Mouse (Mus musculus) C2C12 (cell line): ENCODE measurements at regions not wholly inside any gene's neighbourhood (a gene's known extent, or its start where the extent isn't known, plus 50 kb on each side); places are given as distances from the start of the nearest gene placed in this dataset.

ENCODE experiments used
- H3K27me3 ChIP-seq: one replicate; pipeline ENCODE4 v1.6.1; 2011; ENCODE audit not compliant: control insufficient read depth, insufficient read depth, insufficient read length
- H3K36me3 ChIP-seq: one replicate; pipeline ENCODE4 v1.6.1; 2011; ENCODE audit not compliant: control insufficient read depth, insufficient read depth
- H3K4me3 ChIP-seq: one replicate; pipeline ENCODE4 v1.5.1; 2011; ENCODE audit warnings: mild to moderate bottlenecking, control low read depth; ENCODE audit not compliant: poor library complexity, insufficient read depth, severe bottlenecking
- H3K79me2 ChIP-seq: one replicate; pipeline ENCODE4 v1.6.1; 2011; ENCODE audit not compliant: control insufficient read depth, insufficient read depth
- H3K79me3 ChIP-seq: one replicate; pipeline ENCODE4 v1.6.1; 2011; ENCODE audit warnings: low read depth, control low read depth
- H3ac ChIP-seq: one replicate; pipeline ENCODE3; 2011; ENCODE audit warnings: low read depth; ENCODE audit not compliant: control insufficient read depth, insufficient read length
- CEBPB ChIP-seq: IDR thresholded peaks from one replicate; pipeline ENCODE4 v1.6.1; 2011; ENCODE audit warnings: low read depth, mild to moderate bottlenecking, control low read depth, moderate library complexity
- CTCF ChIP-seq: IDR thresholded peaks from one replicate; pipeline ENCODE4 v1.5.1; 2011; ENCODE audit not compliant: control insufficient read depth, insufficient read depth, insufficient read length
- FOSL1 ChIP-seq: IDR thresholded peaks from one replicate; pipeline ENCODE4 v1.8.0; 2011; ENCODE audit warnings: mild to moderate bottlenecking, low read length; ENCODE audit not compliant: poor library complexity, insufficient read depth, severe bottlenecking
- MAX ChIP-seq: IDR thresholded peaks from one replicate; pipeline ENCODE4 v1.6.1; 2011; ENCODE audit warnings: mild to moderate bottlenecking, control low read depth
- MYOD1 ChIP-seq: IDR thresholded peaks from one replicate; pipeline ENCODE4 v1.6.1; 2011; ENCODE audit warnings: low read depth; ENCODE audit not compliant: control insufficient read depth, insufficient read length
- MYOG ChIP-seq: IDR thresholded peaks from one replicate; pipeline ENCODE4 v1.6.1; 2011; ENCODE audit not compliant: control insufficient read depth, insufficient read length; ENCODE audit errors: extremely low read depth
- USF1 ChIP-seq: IDR thresholded peaks from one replicate; pipeline ENCODE4 v1.6.1; 2011; ENCODE audit warnings: low read depth, mild to moderate bottlenecking, control low read depth, moderate library complexity

GRCm38 (mm10) chr6:58752496-58752895 is 78.8 kb upstream of the Herc3 start:
- Histone ChIP-seq H3ac (no peak overlapping the region), H3K4me3 (no peak overlapping the region), H3K27me3 (no peaks in the 10 kb centered on the region), H3K79me3 (no peaks in the 10 kb centered on the region), H3K36me3 (no peaks in the 10 kb centered on the region), H3K79me2 (no peaks in the 10 kb centered on the region)
- TF ChIP-seq MAX: no peak
- no peak for TF ChIP-seq MYOG
- TF ChIP-seq CTCF: no peak
- no peak for TF ChIP-seq CEBPB
- TF ChIP-seq MYOD1: no peak
- no peak for TF ChIP-seq USF1
- no peak for TF ChIP-seq FOSL1

GRCm38 (mm10) chr6:58756309-58757015 is 74.8 kb upstream of the Herc3 start:
- H3ac ChIP-seq: no peak overlapping the region
- H3K27me3 ChIP-seq: no peaks in the 10 kb centered on the region
- no peaks in the 10 kb centered on the region for H3K79me3 ChIP-seq
- TF ChIP-seq MYOG (no peak), FOSL1 (no peak), CTCF (no peak), CEBPB (no peak), MYOD1 (no peak), USF1 (no peak), MAX (no peak)
- H3K4me3 ChIP-seq: no peak overlapping the region
- H3K36me3 ChIP-seq: no peaks in the 10 kb centered on the region
- H3K79me2 ChIP-seq: no peaks in the 10 kb centered on the region

- Histone ChIP-seq H3K36me3 (no peaks in the 10 kb centered on the region), H3K79me2 (no peaks in the 10 kb centered on the region), H3K79me3 (no peaks in the 10 kb centered on the region), H3K4me3 (no peak overlapping the region), H3ac (no peak overlapping the region), H3K27me3 (no peaks in the 10 kb centered on the region)
- TF ChIP-seq FOSL1 (no peak), MYOD1 (no peak), CTCF (no peak), MYOG (no peak), USF1 (no peak), CEBPB (no peak), MAX (no peak)
Measured at GRCm38 (mm10) chr6:58757339-58757738, 73.9 kb upstream of the Herc3 start.

GRCm38 (mm10) chr6:58770654-58771218 is 60.5 kb upstream of the Herc3 start:
- no peaks in the 10 kb centered on the region for H3K79me2 ChIP-seq
- no peaks in the 10 kb centered on the region for H3K27me3 ChIP-seq
- no peaks in the 10 kb centered on the region for H3K79me3 ChIP-seq
- H3ac ChIP-seq: no peak overlapping the region
- TF ChIP-seq FOSL1 (no peak), CTCF (peak; percentile 61)
- H3K4me3 ChIP-seq: no peak overlapping the region
- H3K36me3 ChIP-seq: no peaks in the 10 kb centered on the region

GRCm38 (mm10) chr6:58772014-58772413 is 59.3 kb upstream of the Herc3 start:
- no peaks in the 10 kb centered on the region for H3K79me3 ChIP-seq
- no peaks in the 10 kb centered on the region for H3K36me3 ChIP-seq
- no peaks in the 10 kb centered on the region for H3K79me2 ChIP-seq
- no peak overlapping the region for H3ac ChIP-seq
- no peak overlapping the region for H3K4me3 ChIP-seq
- TF ChIP-seq USF1 (no peak), CTCF (peak; percentile 8)
- H3K27me3 ChIP-seq: no peaks in the 10 kb centered on the region
